Mouse (Mus musculus) megakaryocyte, embryonic 14.5 days (primary cell): Measurements from ENCODE around the gene Crtc1. TPM values are rescaled to one million over a fixed set of nuclear protein-coding genes. Genes with fewer than 3 reads are reported as not detected.

Experiments used
- H3K27me3 ChIP-seq: replicated peaks from 2 replicates; pipeline ENCODE3; 2012; ENCODE audit warnings: inconsistent platforms
- H3K36me3 ChIP-seq: replicated peaks from 2 replicates; pipeline ENCODE3; 2012; ENCODE audit warnings: low read length, inconsistent platforms, mixed read lengths
- H3K4me1 ChIP-seq: 2 replicates; pipeline ENCODE4 v1.6.1; 2012; ENCODE audit warnings: inconsistent platforms
- H3K4me3 ChIP-seq: replicated peaks from 2 replicates; pipeline ENCODE3; 2012; ENCODE audit warnings: moderate library complexity, mild to moderate bottlenecking, inconsistent platforms
- H3K9me3 ChIP-seq: 2 replicates; pipeline ENCODE4 v1.6.1; 2012; ENCODE audit warnings: inconsistent platforms
- FLI1 ChIP-seq: IDR thresholded peaks from 2 replicates; pipeline ENCODE4 v1.6.1; 2012; ENCODE audit warnings: low read length, inconsistent platforms, mixed read lengths
- GATA1 ChIP-seq: IDR thresholded peaks from 3 replicates; pipeline ENCODE4 v1.6.1; 2012; ENCODE audit warnings: mixed read lengths, low read length, inconsistent platforms, borderline replicate concordance
- polyA plus RNA-seq: library from polyadenylated mRNA; stranded (reverse); fragments of >175 nt; gene quantifications from 2 replicates; pipeline ENCODE4 v1.2.3, GENCODE M21; 2012; ENCODE audit warnings: low replicate concordance; ENCODE audit not compliant: insufficient read depth

Gene Crtc1
- polyA plus RNA-seq, 1 experiment: 17.9 TPM

- H3K4me3 ChIP-seq: no peak overlapping the region
- no peaks in the 10 kb centered on the region for H3K27me3 ChIP-seq
- H3K4me1 ChIP-seq: peaks cover 92% of the 10 kb centered on the region
- TF ChIP-seq FLI1 (no peak), GATA1 (no peak)
- H3K9me3 ChIP-seq: peaks cover 8% of the 10 kb centered on the region
- peaks cover 99% of the 10 kb centered on the region for H3K36me3 ChIP-seq
Measured at GRCm38 (mm10) chr8:70464162-70464561, 24.8 kb upstream of the Crtc1 start.

- Histone ChIP-seq H3K36me3 (peaks cover 95% of the 10 kb centered on the region), H3K9me3 (peaks cover 8% of the 10 kb centered on the region), H3K27me3 (no peaks in the 10 kb centered on the region), H3K4me3 (no peak overlapping the region), H3K4me1 (peaks cover 90% of the 10 kb centered on the region)
- no peak for TF ChIP-seq FLI1
- no peak for TF ChIP-seq GATA1
Measured at GRCm38 (mm10) chr8:70463306-70463705, 23.9 kb upstream of the Crtc1 start.

GRCm38 (mm10) chr8:70462516-70462813, 23.1 kb upstream of the Crtc1 start:
- Histone ChIP-seq H3K4me3 (no peak overlapping the region), H3K4me1 (peaks cover 90% of the 10 kb centered on the region), H3K9me3 (peaks cover 8% of the 10 kb centered on the region), H3K27me3 (no peaks in the 10 kb centered on the region), H3K36me3 (peaks cover 95% of the 10 kb centered on the region)
- no peak for TF ChIP-seq GATA1

- Histone ChIP-seq H3K9me3 (peaks cover 8% of the 10 kb centered on the region), H3K36me3 (peaks cover 95% of the 10 kb centered on the region), H3K4me1 (peaks cover 90% of the 10 kb centered on the region), H3K27me3 (no peaks in the 10 kb centered on the region), H3K4me3 (no peak overlapping the region)
- no peak for TF ChIP-seq GATA1
- no peak for TF ChIP-seq FLI1
Measured at GRCm38 (mm10) chr8:70461765-70462515, 22.6 kb upstream of the Crtc1 start.

GRCm38 (mm10) chr8:70460606-70461005, 21.2 kb upstream of the Crtc1 start:
- Histone ChIP-seq H3K4me1 (peaks cover 86% of the 10 kb centered on the region), H3K27me3 (no peaks in the 10 kb centered on the region), H3K36me3 (peaks cover 95% of the 10 kb centered on the region), H3K4me3 (no peak overlapping the region), H3K9me3 (peaks cover 8% of the 10 kb centered on the region)
- TF ChIP-seq GATA1: no peak
- TF ChIP-seq FLI1: no peak

- H3K27me3 ChIP-seq: no peaks in the 10 kb centered on the region
- H3K36me3 ChIP-seq: peaks cover 95% of the 10 kb centered on the region
- TF ChIP-seq GATA1: no peak
- no peak for TF ChIP-seq FLI1
- peaks cover 8% of the 10 kb centered on the region for H3K9me3 ChIP-seq
- H3K4me1 ChIP-seq: peaks cover 86% of the 10 kb centered on the region
- peak overlapping the region; percentile 51 for H3K4me3 ChIP-seq
Measured at GRCm38 (mm10) chr8:70460199-70460598, 20.8 kb upstream of the Crtc1 start.

GRCm38 (mm10) chr8:70459636-70460035, 20.3 kb upstream of the Crtc1 start:
- TF ChIP-seq FLI1: no peak
- TF ChIP-seq GATA1: no peak
- Histone ChIP-seq H3K36me3 (peaks cover 93% of the 10 kb centered on the region), H3K9me3 (peaks cover 8% of the 10 kb centered on the region), H3K4me3 (no peak overlapping the region), H3K4me1 (peaks cover 83% of the 10 kb centered on the region), H3K27me3 (no peaks in the 10 kb centered on the region)

- Histone ChIP-seq H3K36me3 (peaks cover 93% of the 10 kb centered on the region), H3K9me3 (peaks cover 8% of the 10 kb centered on the region)
Measured at GRCm38 (mm10) chr8:70458462-70458861, 19.1 kb upstream of the Crtc1 start.

GRCm38 (mm10) chr8:70457882-70458281, 18.5 kb upstream of the Crtc1 start:
- H3K27me3 ChIP-seq: no peaks in the 10 kb centered on the region
- TF ChIP-seq GATA1 (no peak), FLI1 (no peak)
- no peak overlapping the region for H3K4me3 ChIP-seq
- H3K4me1 ChIP-seq: peaks cover 88% of the 10 kb centered on the region
- peaks cover 8% of the 10 kb centered on the region for H3K9me3 ChIP-seq
- H3K36me3 ChIP-seq: peaks cover 95% of the 10 kb centered on the region

More at GRCm38 (mm10) chr8:70458462-70458861, 19.1 kb upstream of the Crtc1 start:
- no peaks in the 10 kb centered on the region for H3K27me3 ChIP-seq
- TF ChIP-seq GATA1 (no peak), FLI1 (no peak)
- peaks cover 85% of the 10 kb centered on the region for H3K4me1 ChIP-seq
- H3K4me3 ChIP-seq: peak overlapping the region; percentile 73

- Histone ChIP-seq H3K27me3 (no peaks in the 10 kb centered on the region), H3K36me3 (peaks cover 95% of the 10 kb centered on the region), H3K4me3 (peak overlapping the region; percentile 7), H3K4me1 (peaks cover 88% of the 10 kb centered on the region), H3K9me3 (peaks cover 8% of the 10 kb centered on the region)
- no peak for TF ChIP-seq FLI1
- no peak for TF ChIP-seq GATA1
Measured at GRCm38 (mm10) chr8:70456996-70457395, 17.6 kb upstream of the Crtc1 start.

- Histone ChIP-seq H3K4me3 (no peak overlapping the region), H3K27me3 (no peaks in the 10 kb centered on the region), H3K9me3 (no peaks in the 10 kb centered on the region), H3K4me1 (peaks cover 86% of the 10 kb centered on the region), H3K36me3 (peaks cover 97% of the 10 kb centered on the region)
- TF ChIP-seq FLI1 (no peak), GATA1 (no peak)
Measured at GRCm38 (mm10) chr8:70453852-70454251, 14.5 kb upstream of the Crtc1 start.
